Mouse (Mus musculus) layer of hippocampus, postnatal 10 days (tissue): ENCODE measurements around the gene Ak5. TPM values are rescaled to one million over a fixed set of nuclear protein-coding genes. Genes with fewer than 3 reads are reported as not detected.
"Not testable (repeated sequence)": the region's sequence is repeated elsewhere in the genome, so short reads cannot be mapped to it uniquely, and the experiment has no call there.

Experiments
- DNase-seq, 2 experiments: peaks; one replicate each; pipeline ENCODE4 v3.0.0; 2021; ENCODE audit warnings: low spot score in 2 of 2
- total RNA-seq, 2 experiments: library from RNA; stranded (reverse); gene quantifications; 2 replicates each; pipeline ENCODE4 v1.2.3; 2021

Gene Ak5
- total RNA-seq, 2 experiments from 2014 or later, result 166 to 169 TPM

DNA sequence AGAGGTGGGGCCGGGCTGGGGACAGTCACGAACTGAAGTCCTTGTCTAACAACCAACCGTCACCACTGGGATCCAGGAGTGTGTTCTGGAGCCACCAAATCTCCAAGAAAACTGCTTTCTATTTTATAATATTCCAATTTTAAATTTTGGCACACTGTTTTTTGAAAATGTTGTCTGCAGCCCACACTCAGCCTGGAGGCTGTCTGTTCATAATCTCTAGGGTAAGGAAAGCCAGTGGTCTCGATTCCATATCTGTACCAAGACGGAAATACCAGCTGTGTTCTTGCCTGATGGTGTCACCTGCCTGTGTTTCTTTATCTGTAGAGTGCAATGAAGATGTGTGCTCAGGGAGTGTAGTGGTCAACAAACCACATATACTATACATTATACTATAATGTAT lies 23.6 kb downstream of the Ak5 start:
- no peak for DNase-seq

DNA sequence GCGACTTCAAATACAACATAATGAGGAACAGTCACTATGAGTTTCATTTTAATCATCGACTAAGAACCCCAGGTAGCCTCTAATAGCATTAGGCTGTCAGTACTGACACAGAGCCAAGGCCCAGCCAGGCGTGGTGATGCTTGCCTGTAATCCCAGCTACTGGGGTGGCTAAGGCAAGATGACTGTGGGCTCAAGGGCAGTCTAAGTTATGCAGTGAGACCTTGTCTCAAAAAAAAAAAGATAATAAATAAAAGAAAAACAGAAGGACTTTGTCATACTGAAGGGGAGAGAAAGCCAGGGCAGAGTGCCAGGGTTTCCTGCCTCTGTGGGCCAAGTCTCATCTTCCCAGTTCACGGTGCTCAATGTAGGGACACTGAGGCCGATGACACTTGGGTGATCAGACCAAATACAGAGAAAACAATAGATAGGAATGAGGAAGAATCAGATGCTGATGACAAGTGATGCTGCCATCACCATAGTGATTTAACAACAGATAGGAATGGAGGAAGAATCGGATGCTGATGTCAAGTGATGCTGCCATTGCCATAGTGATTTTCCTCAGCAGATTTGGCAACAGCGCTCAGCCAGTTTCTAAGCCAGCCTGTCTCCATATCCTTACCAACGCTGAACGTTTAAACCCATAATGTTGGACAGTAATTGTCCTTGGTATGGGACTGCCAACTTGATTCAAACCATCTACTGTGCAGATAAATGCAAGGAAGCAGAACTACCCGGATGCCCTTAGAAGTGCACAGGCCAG lies 42.9 kb downstream of the Ak5 start:
- DNase-seq, result peak in 1 of 2 experiments; percentile 37

DNA sequence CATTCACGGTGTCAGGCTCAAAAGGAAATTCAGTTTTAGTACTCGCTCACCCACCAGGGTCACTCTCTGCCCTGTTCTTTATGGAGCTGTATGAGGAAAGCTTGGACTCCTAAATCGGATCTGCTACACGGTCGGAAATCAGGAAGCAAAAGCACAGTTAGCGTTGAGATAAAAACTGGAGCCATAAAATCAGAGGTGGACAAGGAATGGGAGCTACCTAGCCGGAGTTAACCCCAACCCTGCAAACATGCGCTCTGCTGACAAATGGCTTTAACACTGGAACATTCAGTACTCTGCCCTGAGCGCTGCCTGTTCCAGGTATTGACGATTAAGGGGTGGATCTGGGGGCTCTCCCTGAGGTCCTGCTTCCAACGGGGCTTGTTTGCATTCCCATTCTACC lies 47.6 kb downstream of the Ak5 start:
- no peak for DNase-seq

- DNase-seq, result no peak
Measured at GRCm38 (mm10) chr3:152620058-152620457, 48.1 kb downstream of the Ak5 start.

GRCm38 (mm10) chr3:152609076-152609475 lies 59.1 kb downstream of the Ak5 start:
- no peak for DNase-seq

- peak; percentile 32 to 47 for DNase-seq
Measured at GRCm38 (mm10) chr3:152605849-152606248, 62.3 kb downstream of the Ak5 start.

DNA sequence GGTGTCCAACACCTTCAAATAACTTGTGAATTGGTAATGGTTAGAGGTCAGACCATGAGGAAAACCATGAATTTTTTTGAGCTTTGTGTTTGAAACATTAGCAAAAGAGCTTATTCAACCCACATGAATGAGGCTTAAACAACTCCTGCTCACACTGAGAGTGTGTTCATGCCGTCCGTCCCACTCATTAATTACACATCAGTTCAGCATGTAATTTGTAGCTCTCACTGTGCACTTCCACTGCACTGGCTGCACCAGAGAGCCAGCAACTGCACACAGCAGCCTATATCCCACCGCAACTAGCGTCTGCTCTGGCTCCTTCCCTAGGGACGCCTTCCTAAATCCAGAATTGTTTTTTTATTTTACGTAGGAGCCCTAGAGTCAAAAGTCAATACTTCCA lies 68.5 kb downstream of the Ak5 start:
- no peak for DNase-seq

DNA sequence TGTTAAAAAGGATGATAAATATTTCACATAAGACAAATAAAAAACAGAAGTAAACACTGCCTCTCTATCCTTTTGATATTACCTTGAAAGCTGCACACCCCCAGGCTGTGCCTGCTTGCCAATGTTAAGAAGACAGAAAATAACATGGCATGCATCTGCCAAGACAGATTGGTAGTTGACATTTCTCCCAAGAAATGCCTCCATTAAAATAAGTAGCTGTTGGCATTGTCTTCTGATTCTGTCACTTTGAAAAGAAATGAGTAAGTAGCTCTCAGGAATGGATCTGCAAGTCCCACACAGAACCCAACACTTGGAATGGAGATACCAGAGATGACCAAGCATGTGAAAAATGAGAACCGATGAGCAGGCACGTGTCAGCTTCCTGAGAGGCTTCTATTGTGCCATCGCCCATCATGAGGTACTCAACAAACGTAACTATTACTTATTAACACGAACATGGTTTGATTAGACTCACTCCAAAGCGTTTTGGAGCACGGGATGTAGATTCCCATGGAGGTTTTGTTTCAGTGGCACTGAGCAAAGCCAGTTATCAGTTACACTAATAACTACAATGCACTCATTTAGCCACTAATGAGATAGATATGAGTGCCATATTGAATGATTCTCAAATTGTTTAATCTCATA lies 71.6 kb downstream of the Ak5 start:
- DNase-seq, result no peak

GRCm38 (mm10) chr3:152592767-152593425 lies 75.3 kb downstream of the Ak5 start:
- no peak for DNase-seq

DNA sequence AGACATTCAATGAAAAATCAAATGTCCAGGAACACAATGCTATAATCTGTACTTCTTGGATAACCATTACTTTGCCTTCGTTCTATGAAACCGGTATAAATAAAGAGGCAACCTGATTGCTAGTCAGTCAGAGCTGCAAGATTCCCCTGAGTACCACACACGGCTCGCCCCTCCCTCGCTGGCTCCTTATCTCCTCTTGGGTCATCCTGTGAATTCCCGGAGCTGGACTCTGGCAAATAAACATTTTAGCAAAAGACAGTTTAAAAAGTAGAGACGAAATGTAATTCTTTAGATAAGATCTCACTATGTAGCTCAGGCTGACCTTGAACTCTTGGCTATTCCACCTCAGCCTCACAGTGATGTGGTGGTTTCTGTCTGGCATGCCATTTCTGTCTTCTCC lies 77.7 kb downstream of the Ak5 start:
- DNase-seq, result no peak

DNA sequence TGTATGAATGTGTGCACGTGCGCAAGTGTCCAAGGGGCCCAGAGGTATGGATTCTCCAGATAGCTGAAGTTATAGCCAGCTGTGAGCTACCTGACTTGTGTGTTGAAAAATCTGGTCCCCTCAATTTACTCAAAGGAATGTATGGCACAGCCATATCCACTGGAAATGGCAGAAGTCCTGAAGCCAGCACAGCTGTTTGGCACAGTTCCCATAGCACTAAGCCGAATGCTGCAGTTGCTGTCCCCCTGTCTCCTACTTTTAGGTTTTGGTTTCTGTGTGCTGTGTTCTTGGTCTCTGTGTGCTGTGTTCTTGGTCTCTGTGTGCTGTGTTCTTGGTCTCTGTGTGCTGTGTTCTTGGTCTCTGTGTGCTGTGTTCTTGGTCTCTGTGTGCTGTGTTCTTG lies 79.1 kb downstream of the Ak5 start:
- DNase-seq, result not testable (repeated sequence)

- DNase-seq, result no peak
Measured at GRCm38 (mm10) chr3:152587007-152587406, 81.2 kb downstream of the Ak5 start.

- DNase-seq, result no peak
Measured at GRCm38 (mm10) chr3:152586191-152586590, 82.0 kb downstream of the Ak5 start.

GRCm38 (mm10) chr3:152585581-152585980 lies 82.6 kb downstream of the Ak5 start:
- no peak for DNase-seq

- no peak for DNase-seq
Measured at GRCm38 (mm10) chr3:152583033-152583432, 85.1 kb downstream of the Ak5 start.

- not testable (repeated sequence) for DNase-seq
Measured at GRCm38 (mm10) chr3:152581853-152582252, 86.3 kb downstream of the Ak5 start.

DNA sequence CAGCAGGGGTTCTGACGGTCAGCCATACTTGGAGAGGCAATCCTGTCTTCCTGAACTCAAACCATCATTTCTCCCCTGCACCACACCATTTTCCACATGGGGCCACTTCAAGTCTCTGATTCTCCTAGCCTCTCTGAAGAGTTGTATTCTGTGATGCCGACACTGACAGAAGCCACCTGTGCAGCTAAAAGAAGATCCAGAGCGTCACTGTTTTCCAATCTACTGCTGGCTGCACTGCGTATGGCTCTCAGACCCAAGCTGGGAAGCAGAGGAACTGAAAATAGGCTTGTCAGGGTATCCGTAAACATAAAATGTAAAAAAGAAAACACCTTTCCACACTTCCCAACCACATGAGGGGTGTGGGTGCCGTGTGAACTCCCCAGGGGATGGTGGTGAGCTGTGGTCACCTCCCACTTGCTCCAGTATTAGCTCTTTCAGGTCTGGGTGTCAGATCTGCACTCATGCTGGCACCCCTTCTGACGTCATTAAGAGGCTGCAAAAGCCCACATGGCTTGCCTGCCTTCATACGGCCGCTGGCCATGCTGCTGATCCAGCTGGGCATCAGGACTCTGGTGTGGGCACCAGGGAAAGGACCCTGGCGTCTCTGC lies 88.1 kb downstream of the Ak5 start:
- no peak for DNase-seq

- DNase-seq, result no peak
Measured at GRCm38 (mm10) chr3:152578282-152579228, 89.6 kb downstream of the Ak5 start.

DNA sequence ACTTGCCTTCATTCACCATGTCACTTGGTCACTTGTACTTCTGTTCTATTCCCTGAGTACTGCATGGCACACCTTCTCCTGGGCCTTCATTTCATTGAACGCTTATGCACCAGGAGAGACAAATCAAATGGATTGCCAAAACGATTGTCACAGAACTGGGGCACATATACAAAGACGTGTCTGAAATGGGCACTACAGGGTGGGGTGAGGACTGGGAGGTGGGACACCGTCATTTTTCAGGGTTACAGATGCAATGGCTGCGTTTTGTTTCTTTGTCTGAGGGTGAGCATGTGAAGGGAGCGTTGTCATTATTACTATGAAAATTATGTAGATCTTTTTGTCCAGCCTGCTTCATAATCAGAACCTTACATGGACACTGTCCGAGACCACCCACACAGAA lies 90.4 kb downstream of the Ak5 start:
- DNase-seq, result no peak

- no peak for DNase-seq
Measured at GRCm38 (mm10) chr3:152577273-152577672, 90.9 kb downstream of the Ak5 start.

GRCm38 (mm10) chr3:152569242-152569605 lies 98.9 kb downstream of the Ak5 start:
- no peak for DNase-seq
